Mouse (Mus musculus): ENCODE data around the gene Hs6st3. TPM values are rescaled to one million over a fixed set of nuclear protein-coding genes. Genes with fewer than 3 reads are reported as not detected.
A peak's percentile ranks its signal among the peaks of the same experiment; 100 is the strongest.
"Not testable (repeated sequence)": the region's sequence is repeated elsewhere in the genome, so short reads cannot be mapped to it uniquely, and the experiment has no call there.

The Hs6st3 gene
- total RNA-seq, 2 experiments from 2014 or later, result 61.7 to 71.9 TPM

DNA sequence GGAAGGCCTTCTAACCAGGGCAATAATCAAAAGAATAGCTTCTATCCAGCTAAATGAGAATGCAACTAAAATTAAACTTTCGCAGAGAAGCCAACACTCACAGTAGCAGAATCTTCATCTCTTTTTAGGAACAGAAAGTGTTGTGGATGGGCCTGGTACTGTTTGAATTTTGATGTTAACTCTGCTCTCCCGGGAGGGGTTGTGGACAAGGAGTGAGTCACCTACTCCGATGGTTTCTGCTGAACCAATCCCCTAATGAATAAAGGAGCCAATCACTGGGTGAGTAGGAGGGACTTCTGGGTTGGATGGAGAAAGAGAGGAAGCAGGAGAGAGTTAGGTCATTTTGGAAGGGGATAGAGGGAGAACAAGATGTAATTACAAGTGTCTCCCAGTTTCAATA, 117.3 kb downstream of the Hs6st3 start:
- no peak overlapping the region for H3K4me3 ChIP-seq
- no peak for DNase-seq (ENCODE audit: extremely low spot score in 1 of 2, low spot score in 2 of 2)
- no peak overlapping the region for H3K27ac ChIP-seq
- no peak; the same call in 1 of the 2 replicates for TF ChIP-seq CTCF (IDR thresholded peaks at IDR 0.05)
- intact Hi-C loops (cut with DNase I), result no loop called here

DNA sequence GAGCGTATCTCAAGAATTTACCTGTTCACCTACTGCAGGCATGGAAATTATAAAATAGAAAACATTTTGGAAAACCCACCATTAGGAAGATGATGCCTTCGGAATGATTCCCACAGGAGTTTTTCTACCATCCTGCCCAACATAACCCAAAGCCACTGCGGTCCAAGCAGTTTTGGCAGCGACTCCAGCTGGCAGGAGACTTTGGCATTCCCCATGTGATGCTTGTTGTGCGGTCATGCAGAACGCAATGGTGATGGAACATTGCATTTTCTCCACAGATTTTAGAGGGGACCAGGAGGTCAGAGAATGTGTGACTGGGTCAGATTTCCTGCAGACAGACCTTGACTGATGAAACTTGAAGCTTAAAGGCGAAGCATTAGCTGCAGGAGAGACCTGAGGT, 118.9 kb downstream of the Hs6st3 start:
- no peak overlapping the region for H3K4me3 ChIP-seq
- intact Hi-C loops (cut with DNase I), result no loop called here
- no peak for DNase-seq (ENCODE audit: extremely low spot score in 1 of 2, low spot score in 2 of 2)
- H3K27ac ChIP-seq, result no peak overlapping the region
- no peak for TF ChIP-seq CTCF (IDR thresholded peaks at IDR 0.05)

DNA sequence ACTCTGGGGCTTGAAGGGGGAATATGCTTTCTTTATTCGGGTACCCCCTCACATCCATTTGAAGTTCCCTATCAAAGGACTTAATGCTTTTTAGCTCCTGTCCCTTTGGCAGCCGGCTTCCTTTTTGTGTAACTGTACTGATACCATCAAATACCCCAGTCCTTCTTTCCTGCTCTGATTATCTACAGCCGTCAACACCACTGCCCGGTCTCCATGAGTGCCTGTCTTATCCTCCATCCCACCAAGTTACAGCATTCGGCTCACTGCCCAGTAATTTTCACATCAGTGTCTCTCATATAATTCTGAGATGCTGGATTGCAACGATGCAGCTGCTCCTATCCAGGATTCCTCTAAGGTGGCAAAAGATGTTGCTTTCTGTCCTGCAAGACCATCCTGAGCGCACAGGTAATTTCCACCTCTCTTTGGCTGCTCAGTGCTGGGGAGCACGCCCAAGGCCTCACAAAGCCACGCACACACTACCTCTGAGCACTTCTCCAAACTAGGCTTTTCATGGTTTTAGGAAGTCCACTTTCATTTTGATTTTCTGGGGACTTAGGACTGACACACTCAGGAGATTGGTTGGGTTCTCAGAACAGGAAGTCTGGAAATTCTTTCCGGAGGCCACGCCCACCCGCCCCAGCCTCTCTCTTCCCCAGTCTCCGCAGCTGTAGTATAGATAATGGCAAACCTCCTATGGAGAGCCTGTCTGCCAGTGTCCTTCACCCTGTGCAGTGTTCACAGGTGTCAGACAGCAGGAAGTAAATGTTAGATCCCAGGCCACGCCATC, 122.2 kb downstream of the Hs6st3 start:
- intact Hi-C loops (cut with DNase I), result no loop called here
- no peak overlapping the region for H3K4me3 ChIP-seq
- no peak for TF ChIP-seq CTCF (IDR thresholded peaks at IDR 0.05)
- DNase-seq (ENCODE audit: extremely low spot score in 1 of 2, low spot score in 2 of 2), result no peak
- H3K27ac ChIP-seq, result no peak overlapping the region

DNA sequence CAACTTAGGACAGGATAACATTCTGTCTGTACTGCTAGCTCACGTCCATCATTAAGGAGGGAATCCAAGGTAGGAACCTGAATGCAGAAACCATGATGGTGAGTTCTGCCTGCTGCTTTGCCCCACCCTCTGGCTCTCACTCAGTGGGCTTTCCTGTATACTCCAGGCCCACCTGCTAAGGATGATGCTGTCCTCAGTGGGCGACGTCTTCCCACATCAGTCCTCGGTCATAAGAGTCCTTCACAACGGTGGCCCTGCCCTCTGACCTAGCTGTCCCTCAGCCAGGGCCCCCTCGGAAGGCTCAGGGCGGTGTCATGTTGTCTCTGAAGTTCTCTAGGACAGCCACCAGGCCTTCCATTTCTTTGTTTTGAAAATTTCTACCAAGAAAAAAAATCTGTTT, 128.2 kb downstream of the Hs6st3 start:
- no peak overlapping the region for H3K4me3 ChIP-seq
- no peak for TF ChIP-seq CTCF (IDR thresholded peaks at IDR 0.05)
- no peak for DNase-seq (ENCODE audit: extremely low spot score in 1 of 2, low spot score in 2 of 2)
- no peak overlapping the region for H3K27ac ChIP-seq
- intact Hi-C loops (cut with DNase I), result no loop called here

DNA sequence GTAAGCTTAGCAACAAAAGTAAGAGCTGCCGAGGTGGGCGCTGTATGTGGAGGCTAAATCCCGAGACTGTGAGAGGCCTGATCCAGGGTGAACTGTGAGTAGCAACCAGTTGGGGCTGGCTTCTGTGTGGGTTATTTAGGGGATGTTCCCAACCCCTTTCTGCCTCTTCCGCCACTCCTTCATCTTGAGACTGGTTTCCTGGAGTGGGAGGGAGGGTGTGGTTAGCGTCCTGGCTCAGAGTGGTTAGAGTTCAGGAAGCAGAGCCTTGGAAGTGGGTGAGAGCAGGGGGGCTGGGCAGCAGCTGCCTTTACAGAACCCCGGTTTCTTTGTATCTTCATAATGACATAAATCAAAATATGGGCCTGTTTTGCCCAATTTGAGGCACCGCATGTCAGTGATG, 134.9 kb downstream of the Hs6st3 start:
- no peak overlapping the region for H3K27ac ChIP-seq
- no peak for TF ChIP-seq CTCF (IDR thresholded peaks at IDR 0.05)
- no peak for DNase-seq (ENCODE audit: extremely low spot score in 1 of 2, low spot score in 2 of 2)
- no peak overlapping the region for H3K4me3 ChIP-seq
- intact Hi-C loops (cut with DNase I), result no loop called here

DNA sequence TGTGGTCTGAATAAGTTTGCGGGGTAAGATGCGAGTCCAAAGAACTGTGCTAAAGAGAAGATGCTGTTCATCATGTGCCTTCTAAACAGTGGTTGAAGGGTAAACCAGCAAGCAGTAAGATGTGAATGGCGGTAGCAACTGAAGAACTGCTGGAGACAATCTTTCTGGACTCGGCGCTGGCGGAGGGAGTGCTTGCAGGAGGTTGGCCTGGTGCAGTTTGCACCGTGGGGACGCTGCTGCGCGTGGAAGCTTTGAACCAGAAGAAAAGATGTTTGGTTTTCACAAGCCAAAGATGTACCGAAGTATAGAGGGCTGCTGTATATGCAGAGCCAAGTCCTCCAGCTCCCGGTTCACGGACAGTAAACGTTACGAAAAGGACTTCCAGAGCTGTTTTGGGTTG, 140.0 kb downstream of the Hs6st3 start:
- H3K27ac ChIP-seq; H3K4me3 ChIP-seq; intact Hi-C loops (cut with DNase I); DNase-seq (ENCODE audit: extremely low spot score in 1 of 2, low spot score in 2 of 2): not testable (repeated sequence)

DNA sequence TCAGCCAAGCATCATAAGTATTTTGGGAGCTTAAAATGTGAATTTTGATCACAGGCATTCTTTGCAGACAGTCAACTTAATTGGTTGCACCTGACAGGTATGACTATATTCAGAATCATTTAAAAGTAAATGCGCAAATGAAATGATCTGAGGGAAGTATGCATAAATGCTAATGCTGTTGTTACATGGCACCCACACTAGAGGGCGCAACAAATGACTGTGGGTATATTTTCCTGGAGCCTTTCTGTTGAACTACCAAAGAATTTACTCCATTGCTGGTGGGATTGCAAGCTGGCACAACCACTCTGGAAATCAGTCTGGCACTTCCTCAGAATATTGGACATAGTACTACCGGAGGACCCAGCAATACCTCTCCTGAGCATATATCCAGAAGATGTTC, 145.8 kb downstream of the Hs6st3 start:
- no peak overlapping the region for H3K4me3 ChIP-seq
- intact Hi-C loops (cut with DNase I), result no loop called here
- no peak for DNase-seq (ENCODE audit: extremely low spot score in 1 of 2, low spot score in 2 of 2)
- TF ChIP-seq CTCF (IDR thresholded peaks at IDR 0.05), result peak; percentile 38
- no peak overlapping the region for H3K27ac ChIP-seq

DNA sequence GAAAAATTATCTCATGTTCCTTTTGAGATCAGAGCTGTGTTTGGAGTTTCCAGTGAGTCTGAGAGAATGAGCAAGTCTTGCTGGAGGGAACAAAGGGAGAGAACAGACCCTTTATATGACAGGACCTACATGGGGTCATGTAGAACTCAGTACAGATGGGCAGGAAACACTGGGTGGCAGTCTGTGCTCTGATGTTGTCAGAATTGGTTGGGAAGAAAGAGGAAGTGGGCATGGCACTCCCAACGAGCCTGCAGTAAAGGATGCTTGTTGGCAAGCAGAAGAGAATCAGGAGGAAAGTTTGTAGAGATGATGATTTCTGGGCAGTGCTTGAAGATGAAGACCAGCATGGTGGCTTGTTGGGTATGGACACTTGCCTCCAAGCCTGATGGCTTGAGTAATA, 151.5 kb downstream of the Hs6st3 start:
- DNase-seq (ENCODE audit: extremely low spot score in 1 of 2, low spot score in 2 of 2), result no peak
- intact Hi-C loops (cut with DNase I), result no loop called here
- no peak for TF ChIP-seq CTCF (IDR thresholded peaks at IDR 0.05)
- Histone ChIP-seq H3K27ac (no peak overlapping the region), H3K4me3 (no peak overlapping the region)

DNA sequence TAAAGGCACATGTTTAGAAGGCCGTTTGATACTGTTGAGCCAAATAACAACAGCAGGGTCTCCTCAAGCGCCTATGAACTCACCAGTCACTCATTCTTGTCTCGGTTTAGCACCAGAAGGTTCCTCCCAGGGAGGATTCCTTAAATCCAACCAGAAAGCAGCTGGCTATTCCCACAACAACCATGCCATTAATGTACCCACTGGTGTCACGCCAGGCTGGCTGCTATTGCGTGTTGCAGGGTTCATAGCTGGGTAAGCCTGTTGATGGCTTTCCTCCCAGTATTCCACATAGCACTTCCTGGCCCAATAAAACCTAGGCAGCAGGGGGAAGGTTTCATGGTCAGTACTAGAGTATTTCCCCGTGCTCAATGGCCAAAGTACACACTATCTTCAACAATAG, 155.9 kb downstream of the Hs6st3 start:
- DNase-seq (ENCODE audit: extremely low spot score in 1 of 2, low spot score in 2 of 2), result no peak
- H3K4me3 ChIP-seq, result no peak overlapping the region
- H3K27ac ChIP-seq, result no peak overlapping the region
- intact Hi-C loops (cut with DNase I), result no loop called here
- TF ChIP-seq CTCF (IDR thresholded peaks at IDR 0.05), result no peak

DNA sequence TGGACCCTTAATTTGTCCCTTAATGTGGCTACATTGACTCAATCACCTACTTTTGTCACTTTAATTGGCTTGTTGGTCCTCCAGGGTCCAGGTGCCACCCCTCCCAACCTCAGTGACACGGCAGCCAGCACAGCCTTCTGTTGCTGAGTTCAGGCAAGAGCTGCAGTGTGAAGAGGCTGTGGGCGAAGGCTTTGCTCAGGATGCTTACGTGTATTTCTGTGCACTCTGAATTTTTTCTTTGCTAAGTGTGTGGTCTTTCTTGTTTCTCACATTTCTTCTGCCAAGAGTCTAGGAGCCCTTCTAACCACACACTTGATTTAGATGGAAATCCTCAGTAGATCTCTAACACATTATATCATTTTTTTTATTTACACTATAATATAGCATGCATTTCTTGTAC, 168.3 kb downstream of the Hs6st3 start:
- intact Hi-C loops (cut with DNase I), result no loop called here
- Histone ChIP-seq H3K27ac (no peak overlapping the region), H3K4me3 (no peak overlapping the region)
- peak in 1 of 2 experiments; percentile 18 for DNase-seq (ENCODE audit: extremely low spot score in 1 of 2, low spot score in 2 of 2)
- TF ChIP-seq CTCF (IDR thresholded peaks at IDR 0.05), result no peak

DNA sequence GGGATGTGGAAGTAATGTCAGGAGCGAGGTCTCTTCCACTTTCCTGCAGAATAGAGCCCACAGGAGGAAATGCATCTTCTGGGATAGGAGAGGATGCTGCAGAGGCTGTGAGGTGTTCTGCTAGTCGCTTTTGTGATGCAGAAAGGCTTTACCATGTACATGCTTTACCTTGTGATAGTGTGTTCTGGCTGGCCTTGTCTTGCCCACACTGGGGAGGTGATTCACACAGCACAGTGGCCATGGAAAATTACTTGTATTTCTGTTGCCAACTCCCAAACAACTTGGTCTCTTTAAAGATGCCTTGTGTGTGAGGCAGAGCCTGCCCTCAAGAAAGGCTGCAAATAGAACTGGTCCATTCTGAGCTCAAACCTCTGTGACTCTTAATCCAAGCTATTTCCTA, 180.2 kb downstream of the Hs6st3 start:
- intact Hi-C loops (cut with DNase I), result no loop called here
- no peak overlapping the region for H3K27ac ChIP-seq
- DNase-seq (ENCODE audit: extremely low spot score in 1 of 2, low spot score in 2 of 2), result no peak
- TF ChIP-seq CTCF (IDR thresholded peaks at IDR 0.05), result no peak
- H3K4me3 ChIP-seq, result no peak overlapping the region

DNA sequence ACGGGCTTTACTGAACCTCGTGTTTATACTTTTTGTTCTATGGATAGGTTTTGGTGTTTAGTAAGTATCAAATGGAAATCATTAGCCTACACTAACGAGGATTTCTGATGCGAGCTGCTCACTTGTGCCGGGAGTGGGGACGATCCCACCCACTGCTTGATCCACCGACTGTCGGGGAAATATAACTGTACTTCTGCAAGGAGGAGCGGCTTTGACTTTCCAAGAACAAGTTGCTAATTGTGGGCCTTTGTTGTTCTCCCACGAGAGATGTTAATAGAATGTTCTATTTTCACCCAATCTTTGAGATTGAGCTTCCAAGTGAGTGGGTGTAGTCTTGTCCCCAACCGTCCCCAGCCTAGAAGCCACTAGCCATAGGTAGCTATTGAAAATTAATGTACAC, 209.1 kb downstream of the Hs6st3 start:
- Histone ChIP-seq H3K27ac (no peak overlapping the region), H3K4me3 (peak overlapping the region; percentile 13; the same call in 1 of the 2 replicates)
- DNase-seq (ENCODE audit: extremely low spot score in 1 of 2, low spot score in 2 of 2), result peak in 1 of 2 experiments; percentile 17
- TF ChIP-seq CTCF (IDR thresholded peaks at IDR 0.05), result no peak
- intact Hi-C loops (cut with DNase I), result no loop called here

DNA sequence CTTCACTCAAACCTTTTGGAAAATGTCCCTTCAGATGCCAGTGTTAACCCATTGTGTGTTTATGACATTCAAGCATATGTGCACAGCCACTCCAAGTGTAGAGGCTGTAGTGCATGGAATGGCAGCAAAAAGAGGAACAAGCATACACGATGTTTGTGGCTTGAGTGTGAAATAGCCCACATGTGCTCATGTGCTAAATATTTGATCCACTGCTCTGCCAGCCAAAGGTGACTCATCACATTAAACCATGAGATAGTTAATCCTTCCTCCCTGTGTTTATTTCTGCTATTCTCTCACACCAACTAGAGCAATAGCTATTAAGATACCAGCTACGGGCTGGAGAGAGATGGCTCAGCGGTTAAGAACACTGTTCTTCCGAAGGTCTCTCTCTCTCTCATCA, 223.3 kb downstream of the Hs6st3 start:
- TF ChIP-seq CTCF (IDR thresholded peaks at IDR 0.05), result no peak
- DNase-seq (ENCODE audit: extremely low spot score in 1 of 2, low spot score in 2 of 2), result no peak
- intact Hi-C loops (cut with DNase I), result no loop called here
- no peak overlapping the region for H3K4me3 ChIP-seq
- no peak overlapping the region for H3K27ac ChIP-seq
